Mouse (Mus musculus): ENCODE data around the gene Rnf123.

Gene Rnf123

GRCm38 (mm10) chr9:108082988-108083431, at the start of gene Rnf123:
TSS of gene Rnf123 (minus strand) at chr9:108083346.
- no peak for DNase-seq

DNA sequence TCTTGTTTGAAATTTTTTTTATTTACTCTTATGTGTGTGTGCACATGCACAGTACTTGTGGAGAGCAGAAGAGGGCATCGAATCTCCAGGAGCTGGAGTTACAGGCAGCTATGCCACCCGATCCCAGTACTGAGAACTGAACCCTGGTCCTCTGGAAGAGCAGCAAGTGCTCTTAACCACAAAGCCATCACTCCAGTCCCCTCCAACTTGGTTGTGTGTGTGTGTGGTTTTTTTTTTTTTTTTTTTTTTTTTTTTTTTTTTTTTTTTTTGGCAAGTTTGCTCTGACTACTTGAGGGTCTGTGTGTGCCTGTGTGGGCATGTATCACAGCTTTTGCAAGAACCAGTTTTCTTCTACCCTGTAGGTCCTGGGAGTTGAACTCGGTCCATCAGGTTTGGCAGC, 49.2 kb upstream of the Rnf123 start:
- no peak for DNase-seq

DNA sequence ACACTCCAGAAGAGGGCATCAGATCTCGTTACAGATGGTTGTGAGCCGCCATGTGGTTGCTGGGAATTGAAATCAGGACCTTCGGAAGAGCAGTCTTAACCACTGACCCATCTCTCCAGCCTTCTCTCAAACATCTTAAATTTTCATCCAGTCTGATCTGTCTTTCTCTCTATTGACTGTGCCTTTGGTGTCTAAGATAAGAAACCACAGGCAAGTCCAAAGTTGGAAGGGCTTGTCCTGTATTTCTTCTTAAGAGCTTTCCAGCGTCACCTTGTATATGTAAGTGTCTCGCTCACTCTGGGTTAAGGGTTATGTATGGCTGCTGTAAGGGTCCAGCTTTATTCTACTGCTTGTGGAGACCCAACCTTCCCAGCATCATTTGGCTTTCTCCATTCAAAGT, 48.4 kb upstream of the Rnf123 start:
- no peak for DNase-seq

GRCm38 (mm10) chr9:108129042-108129948, 46.1 kb upstream of the Rnf123 start:
- DNase-seq: no peak

GRCm38 (mm10) chr9:108128248-108128647, 45.1 kb upstream of the Rnf123 start:
- no peak for DNase-seq

- no peak for DNase-seq
Observed at GRCm38 (mm10) chr9:108126436-108127180, 43.5 kb upstream of the Rnf123 start.

- no peak for DNase-seq
Observed at GRCm38 (mm10) chr9:108125731-108126130, 42.6 kb upstream of the Rnf123 start.

GRCm38 (mm10) chr9:108123916-108124315, 40.8 kb upstream of the Rnf123 start:
- DNase-seq: no peak

DNA sequence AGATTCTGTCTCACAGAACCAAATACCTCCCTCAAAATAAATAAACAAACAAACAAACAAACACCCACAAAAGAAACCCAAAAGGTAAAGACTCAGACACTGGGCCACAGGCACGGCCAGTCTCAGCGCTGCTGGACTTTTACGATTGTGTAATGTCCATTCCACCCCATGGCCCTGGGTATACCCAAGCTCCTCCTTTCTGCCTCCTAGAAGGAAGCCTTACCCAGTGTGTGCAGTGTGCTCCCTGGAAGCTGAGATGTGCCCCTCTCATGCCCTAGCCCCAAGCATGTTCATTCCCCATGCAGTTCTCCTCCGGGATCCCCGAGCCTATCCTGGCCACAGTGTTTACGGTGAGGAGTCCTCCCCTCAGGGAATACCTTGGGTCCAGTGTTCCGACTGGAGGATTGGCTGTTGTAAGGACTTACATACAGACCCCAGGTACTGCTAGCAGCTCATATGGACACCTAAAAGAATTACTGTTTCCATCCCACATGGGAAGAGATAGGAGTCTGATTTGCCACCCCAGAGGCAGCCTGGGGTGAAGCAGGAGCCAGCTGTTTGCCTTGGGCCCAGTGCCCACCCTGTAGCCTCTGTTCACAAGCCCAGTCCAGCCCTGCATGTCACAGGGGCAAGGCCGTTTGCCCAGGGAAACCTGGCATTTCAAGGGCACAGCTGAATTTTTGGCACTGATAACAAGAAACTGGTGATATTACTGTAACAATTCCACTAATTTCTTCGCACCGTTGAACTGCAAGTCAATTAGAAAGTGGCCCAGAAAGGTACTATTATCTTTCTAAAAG, 38.2 kb upstream of the Rnf123 start:
- DNase-seq: no peak

DNA sequence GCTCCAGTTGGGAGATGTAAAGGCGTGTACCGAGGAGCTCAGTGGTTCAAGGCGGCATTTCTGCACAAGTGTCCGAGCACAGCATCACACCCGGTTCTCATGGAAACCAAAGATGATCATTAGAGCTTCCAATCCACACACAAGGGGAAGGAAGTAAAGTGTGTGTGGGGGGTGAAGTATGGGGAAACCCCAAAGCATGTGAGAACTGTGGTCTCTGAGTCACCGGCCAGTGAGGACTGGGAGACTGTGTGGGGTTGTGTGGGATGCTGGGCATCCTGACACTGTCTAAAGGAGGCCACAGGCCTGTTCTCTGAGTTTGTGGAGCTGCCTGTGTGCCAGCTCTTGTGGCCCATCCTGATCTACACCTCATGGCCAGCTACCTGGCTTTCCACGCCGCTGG, 37.5 kb upstream of the Rnf123 start:
- no peak for DNase-seq

DNA sequence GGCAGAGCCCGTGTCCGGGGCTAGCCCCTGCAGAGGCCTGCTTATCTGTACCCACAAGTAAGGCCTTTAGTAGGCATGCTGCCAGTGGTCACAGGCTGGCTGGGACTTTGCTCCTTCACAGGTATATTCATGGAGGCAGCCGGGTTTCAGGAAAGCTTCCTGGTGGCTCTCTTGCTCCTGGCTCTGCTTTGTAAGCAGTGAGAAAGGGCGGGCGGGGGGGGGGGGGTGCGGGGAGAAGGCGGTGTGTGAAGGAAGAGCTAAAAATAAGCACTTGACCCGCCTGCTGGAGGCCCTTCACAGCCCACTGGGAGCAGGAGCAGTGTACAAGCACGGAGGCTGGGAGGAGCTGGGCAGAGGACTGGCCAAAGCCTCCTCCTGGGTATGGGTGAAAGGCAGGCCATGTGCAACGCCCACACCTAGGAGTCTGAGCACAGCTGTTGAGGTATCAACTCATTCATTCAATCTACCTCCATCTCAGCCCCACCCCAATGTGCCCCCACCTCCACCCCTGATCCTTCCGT, 36.8 kb upstream of the Rnf123 start:
- peak; percentile 77 for DNase-seq

- DNase-seq: no peak
Observed at GRCm38 (mm10) chr9:108117143-108117542, 34.0 kb upstream of the Rnf123 start.

GRCm38 (mm10) chr9:108115290-108116077, 32.3 kb upstream of the Rnf123 start:
- DNase-seq: no peak

GRCm38 (mm10) chr9:108112719-108113340, 29.7 kb upstream of the Rnf123 start:
- DNase-seq: no peak

DNA sequence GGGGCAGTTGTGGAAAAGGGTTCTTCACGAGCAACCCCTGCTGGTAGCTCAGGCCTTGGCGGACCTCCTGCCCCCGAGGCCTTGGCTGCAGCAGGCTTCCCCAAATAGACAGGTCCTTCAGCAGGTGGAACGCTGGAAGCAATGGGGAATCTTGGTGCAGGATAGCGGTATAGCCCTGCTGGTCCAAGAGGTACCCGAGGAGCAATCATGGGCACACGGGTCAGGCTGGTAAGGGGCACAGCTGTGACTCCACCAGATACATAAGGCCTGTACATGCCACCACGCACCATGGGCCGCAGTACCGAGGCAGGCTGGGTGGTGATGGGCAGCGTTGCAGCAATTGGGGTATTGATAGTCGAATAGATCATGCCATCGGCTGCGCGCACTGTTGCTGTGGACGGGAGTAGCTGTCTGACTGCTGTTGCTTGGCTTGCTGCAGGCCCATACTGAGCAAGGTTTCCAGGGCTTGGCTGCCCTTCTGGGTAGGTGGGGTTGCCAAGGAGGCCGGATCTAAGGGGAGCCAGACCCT, 28.5 kb upstream of the Rnf123 start:
- DNase-seq: no peak

DNA sequence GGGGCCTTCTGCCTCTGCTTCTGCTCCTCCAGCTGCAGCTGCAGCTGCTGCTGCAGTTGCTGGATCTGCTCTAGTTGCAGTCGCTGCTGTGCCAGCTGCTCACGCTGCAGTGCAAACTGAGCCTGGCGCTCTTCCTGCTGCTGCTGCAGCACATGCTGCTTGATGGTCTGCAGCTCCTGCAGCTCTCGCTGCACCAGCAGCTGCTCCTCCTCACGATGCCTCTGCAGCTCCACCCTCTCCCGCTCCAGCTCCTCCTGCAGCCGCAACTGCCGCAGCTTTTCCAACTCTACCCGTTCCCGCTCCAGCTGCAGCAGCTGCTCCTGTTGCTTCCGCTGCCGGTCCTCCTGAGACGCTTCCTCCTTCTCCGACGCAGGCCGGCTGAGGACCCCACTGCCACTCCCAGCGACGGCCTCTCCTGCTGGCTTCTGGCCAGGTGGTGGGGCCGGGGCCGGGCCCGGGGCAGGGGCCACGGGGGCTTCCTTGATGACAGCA, 28.0 kb upstream of the Rnf123 start:
- peak; percentile 43 for DNase-seq

DNA sequence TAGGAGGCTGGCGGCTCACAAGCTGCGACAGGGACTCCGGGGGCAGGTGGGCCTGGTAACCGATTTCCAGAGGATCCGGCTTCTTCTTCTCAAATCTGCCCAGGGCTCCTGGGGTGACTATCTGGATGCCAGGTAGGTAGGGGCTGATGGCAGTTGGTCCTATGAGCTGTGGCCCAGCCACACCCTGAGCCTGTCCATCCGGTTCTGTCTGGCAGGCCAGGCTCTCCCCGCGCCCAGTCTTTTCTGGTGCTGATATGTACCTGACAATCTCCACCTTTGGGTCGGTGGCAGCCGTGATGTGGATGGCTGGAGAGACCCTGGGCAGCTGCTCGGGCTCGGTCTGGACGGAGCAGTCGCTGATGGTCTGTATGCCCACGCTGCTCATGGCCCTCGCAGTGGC, 27.0 kb upstream of the Rnf123 start:
- DNase-seq: no peak

DNA sequence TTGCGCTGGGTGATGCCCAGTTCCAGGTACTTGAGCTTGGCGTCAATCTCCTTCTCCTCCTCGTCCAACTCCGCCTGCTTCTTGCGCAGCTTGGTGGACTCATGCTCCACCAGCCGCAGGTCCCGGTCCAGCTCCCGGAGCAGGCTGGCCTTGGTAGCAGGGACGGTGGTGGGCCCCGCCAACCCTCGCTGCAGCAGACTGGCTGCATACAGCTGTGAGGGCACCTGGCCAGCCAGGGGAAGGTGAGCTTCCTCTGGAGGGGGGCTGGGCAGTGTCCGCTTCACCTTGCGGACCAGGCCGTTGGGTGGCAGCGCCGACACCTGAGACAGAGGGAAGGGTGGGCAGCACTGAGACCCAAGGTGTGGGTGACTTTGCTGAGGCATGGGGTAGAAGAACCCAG, 24.7 kb upstream of the Rnf123 start:
- no peak for DNase-seq

- no peak for DNase-seq
Observed at GRCm38 (mm10) chr9:108106090-108106489, 22.9 kb upstream of the Rnf123 start.

DNA sequence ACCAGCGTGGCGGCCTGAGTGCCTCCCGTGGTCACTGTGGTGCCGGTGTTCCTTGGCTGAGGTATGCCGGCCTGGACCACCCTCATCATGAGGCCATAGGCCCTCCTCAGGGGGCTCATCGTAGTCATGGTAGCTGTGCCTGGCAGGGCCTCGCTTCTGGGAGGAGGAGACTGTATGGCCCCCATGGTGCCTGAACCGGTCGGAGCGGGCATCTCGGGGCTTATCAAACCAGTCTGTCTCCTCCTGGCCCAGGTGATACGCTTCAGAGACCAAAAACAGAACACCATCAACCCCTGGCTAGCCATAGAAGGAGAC, 22.4 kb upstream of the Rnf123 start:
- DNase-seq: no peak

All from kidney, postnatal 10 days (tissue).